Comparison of ENCODE assay signal across 8 mouse cellular contexts in the genomic region with DNA sequence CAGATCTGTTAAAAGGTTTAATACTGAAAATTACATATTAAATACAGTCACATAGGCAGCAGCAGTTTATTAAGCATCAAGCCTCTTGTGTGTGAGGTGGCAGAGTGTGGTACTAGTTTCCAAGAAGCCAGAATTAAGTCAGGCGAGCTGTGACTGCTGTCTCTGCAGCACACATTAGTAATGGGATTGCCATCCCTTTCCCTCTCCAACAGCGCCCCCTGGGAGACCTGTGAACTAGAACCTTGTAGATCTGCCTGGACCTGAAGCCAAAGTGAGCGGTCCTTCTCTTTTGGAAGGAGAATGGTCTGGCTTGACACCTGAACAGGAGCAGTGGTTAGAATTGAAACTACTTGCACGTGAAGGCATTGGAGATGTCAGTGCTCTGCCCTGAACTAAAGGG. TPM values are rescaled to one million over a fixed set of nuclear protein-coding genes. Genes with fewer than 3 reads are reported as not detected.
DNase-seq lines count a peak whose midpoint lies in the region; ATAC-seq and TF ChIP-seq lines count a peak whose summit lies in the region.

No protein-coding gene starts in this region.

- H3K36me3 ChIP-seq in forebrain, embryonic 11.5 days (ENCODE audit: control insufficient read depth, insufficient read depth, low read length) = no peaks in the 10 kb centered on the region; the same call in 1 of the 2 replicates
- H3K36me3 ChIP-seq in forebrain, embryonic 15.5 days = peaks cover 42% of the 10 kb centered on the region
- peaks cover 35% of the 10 kb centered on the region for H3K36me3 ChIP-seq in thymus, adult 2 months (ENCODE audit: control insufficient read depth, insufficient read depth, low read length)

- DNase-seq in forebrain, embryonic 11.5 days (ENCODE audit: low spot score) = peak; percentile 69
- DNase-seq in thymus, adult 2 months = peak; percentile 51
- DNase-seq in thymus, adult 18-20 months = no peak
- DNase-seq in embryo, embryonic 10 days (ENCODE audit: low spot score) = peak; percentile 69
- DNase-seq in kidney, postnatal 10 days = peak; percentile 79
- peak; percentile 67 for DNase-seq in lung, postnatal 25 days (ENCODE audit: low spot score)
- peak; percentile 38 for DNase-seq in thymus, postnatal 0 days (ENCODE audit: low spot score)

- no peak overlapping the region for H3K9ac ChIP-seq in forebrain, embryonic 11.5 days (ENCODE audit: low read length)
- no peak overlapping the region for H3K9ac ChIP-seq in forebrain, embryonic 15.5 days (replicated peaks)

- ATAC-seq in forebrain, embryonic 11.5 days (replicated peaks; ENCODE audit: low FRiP score) = no peak
- no peak for ATAC-seq in forebrain, embryonic 15.5 days (replicated peaks)

- H3K9me3 ChIP-seq in forebrain, embryonic 11.5 days (ENCODE audit: control insufficient read depth, low read length) = no peaks in the 10 kb centered on the region
- no peaks in the 10 kb centered on the region for H3K9me3 ChIP-seq in forebrain, embryonic 15.5 days

- H3K4me1 ChIP-seq in forebrain, embryonic 11.5 days (replicated peaks; ENCODE audit: control insufficient read depth, insufficient read depth, low read length) = no peaks in the 10 kb centered on the region
- H3K4me1 ChIP-seq in forebrain, embryonic 15.5 days = no peaks in the 10 kb centered on the region
- no peaks in the 10 kb centered on the region for H3K4me1 ChIP-seq in thymus, adult 2 months (replicated peaks; ENCODE audit: control insufficient read depth, insufficient read depth, low read length)

- H3K4me3 ChIP-seq in forebrain, embryonic 11.5 days (ENCODE audit: low read depth, low read length) = no peak overlapping the region
- no peak overlapping the region for H3K4me3 ChIP-seq in forebrain, embryonic 15.5 days
- no peak overlapping the region for H3K4me3 ChIP-seq in thymus, adult 2 months (ENCODE audit: control insufficient read depth, insufficient read depth, low read length)

- no peak overlapping the region for H3K4me2 ChIP-seq in forebrain, embryonic 11.5 days (ENCODE audit: low read depth, low read length, severe bottlenecking)
- H3K4me2 ChIP-seq in forebrain, embryonic 15.5 days (replicated peaks) = no peak overlapping the region

- WGBS in forebrain, embryonic 11.5 days = 60% methylated on average over 4 of the region's 4 CpGs
- WGBS in forebrain, embryonic 15.5 days = 63% methylated on average over 4 of the region's 4 CpGs
- WGBS in thymus, adult 2 months = 80% methylated on average over 4 of the region's 4 CpGs

- no peak overlapping the region for H3K27ac ChIP-seq in forebrain, embryonic 11.5 days (ENCODE audit: low read depth, low read length)
- no peak overlapping the region for H3K27ac ChIP-seq in forebrain, embryonic 15.5 days (replicated peaks)
- H3K27ac ChIP-seq in thymus, adult 2 months (ENCODE audit: control insufficient read depth, insufficient read depth, low read length) = no peak overlapping the region

- no peaks in the 10 kb centered on the region for H3K27me3 ChIP-seq in forebrain, embryonic 11.5 days (ENCODE audit: control insufficient read depth, insufficient read depth, low read length)
- H3K27me3 ChIP-seq in forebrain, embryonic 15.5 days = no peaks in the 10 kb centered on the region
- no peaks in the 10 kb centered on the region for H3K27me3 ChIP-seq in thymus, adult 2 months (ENCODE audit: control insufficient read depth, insufficient read depth, low read length)

- no peak for TF ChIP-seq CTCF in thymus, adult 2 months (IDR thresholded peaks at IDR 0.05; ENCODE audit: borderline replicate concordance, control insufficient read depth, extremely low read depth, insufficient read depth, low read length, poor library complexity)

- TF ChIP-seq POLR2A in thymus, adult 2 months (IDR thresholded peaks at IDR 0.05; ENCODE audit: control insufficient read depth, extremely low read depth, insufficient read depth, low read length, poor library complexity) = no peak

RNA-seq across cellular contexts. Expression of gene Idh3a, which starts 18.8 kb away (rescaled TPM):
- polyA plus RNA-seq in forebrain, embryonic 11.5 days (2014; fragmentation: Nextera tagmentation; extraction: Ambion mirVana) = 119 and 123 TPM in 2 replicates
- polyA plus RNA-seq in forebrain, embryonic 15.5 days (2015; fragmentation: Nextera tagmentation; extraction: Ambion mirVana) = 139 and 143 TPM in 2 replicates
- polyA plus RNA-seq in thymus, adult 2 months (2012; rRNA removed) = 44.6 and 50.1 TPM in 2 replicates
- 145 and 149 TPM in 2 replicates for polyA plus RNA-seq in thymus, postnatal 0 days (2015; fragmentation: Nextera tagmentation; extraction: Ambion mirVana)

RNA-seq across cellular contexts. Expression of gene Cib2, which starts 44.9 kb away (rescaled TPM):
- polyA plus RNA-seq in forebrain, embryonic 11.5 days (2014; fragmentation: Nextera tagmentation; extraction: Ambion mirVana) = 15.8 and 15.9 TPM in 2 replicates
- polyA plus RNA-seq in forebrain, embryonic 15.5 days (2015; fragmentation: Nextera tagmentation; extraction: Ambion mirVana) = 40.6 and 41.4 TPM in 2 replicates
- polyA plus RNA-seq in thymus, adult 2 months (2012; rRNA removed) = 5.8 and 6.4 TPM in 2 replicates
- polyA plus RNA-seq in thymus, postnatal 0 days (2015; fragmentation: Nextera tagmentation; extraction: Ambion mirVana) = 1.5 and 1.8 TPM in 2 replicates

RNA-seq across cellular contexts. Expression of gene Acsbg1, which starts 56.8 kb away (rescaled TPM):
- 18.4 and 19.2 TPM in 2 replicates for polyA plus RNA-seq in forebrain, embryonic 11.5 days (2014; fragmentation: Nextera tagmentation; extraction: Ambion mirVana)
- polyA plus RNA-seq in forebrain, embryonic 15.5 days (2015; fragmentation: Nextera tagmentation; extraction: Ambion mirVana) = 19.4 and 23.0 TPM in 2 replicates
- polyA plus RNA-seq in thymus, adult 2 months (2012; rRNA removed) = 4.1 and 4.5 TPM in 2 replicates
- polyA plus RNA-seq in thymus, postnatal 0 days (2015; fragmentation: Nextera tagmentation; extraction: Ambion mirVana) = 1.6 and 1.7 TPM in 2 replicates

Comparison
In these comparisons a context has a peak if more than half of its experiments do, and no peak if none do; other contexts are left out.
1. DNase-seq: peak in forebrain, embryonic 11.5 days (single experiment), thymus, adult 2 months (single experiment), embryo, embryonic 10 days (single experiment), kidney, postnatal 10 days (single experiment), lung, postnatal 25 days (single experiment) and thymus, postnatal 0 days (single experiment); none in thymus, adult 18-20 months (0 of 2).